Mouse (Mus musculus): ENCODE results near the gene Cdk14.

Gene Cdk14

GRCm38 (mm10) chr5:5320506-5321181 is 99.5 kb downstream of the Cdk14 start:
- DNase-seq (ENCODE audit: extremely low spot score, low read depth, low spot score) = no peak

GRCm38 (mm10) chr5:5319824-5320505 is 100.1 kb downstream of the Cdk14 start:
- no peak for DNase-seq (ENCODE audit: extremely low spot score, low read depth, low spot score)

GRCm38 (mm10) chr5:5314270-5314669 is 105.8 kb downstream of the Cdk14 start:
- no peak for DNase-seq (ENCODE audit: extremely low spot score, low read depth, low spot score)

GRCm38 (mm10) chr5:5313195-5313760 is 106.8 kb downstream of the Cdk14 start:
- no peak for DNase-seq (ENCODE audit: extremely low spot score, low read depth, low spot score)

- no peak for DNase-seq (ENCODE audit: extremely low spot score, low read depth, low spot score)
These were observed 114.8 kb downstream of the Cdk14 start for GRCm38 (mm10) chr5:5305286-5305685.

- no peak for DNase-seq (ENCODE audit: extremely low spot score, low read depth, low spot score)
These were observed 116.9 kb downstream of the Cdk14 start for GRCm38 (mm10) chr5:5303102-5303670.

GRCm38 (mm10) chr5:5301571-5302079 is 118.5 kb downstream of the Cdk14 start:
- DNase-seq (ENCODE audit: extremely low spot score, low read depth, low spot score) = no peak

GRCm38 (mm10) chr5:5300998-5301397 is 119.1 kb downstream of the Cdk14 start:
- no peak for DNase-seq (ENCODE audit: extremely low spot score, low read depth, low spot score)

- no peak for DNase-seq (ENCODE audit: extremely low spot score, low read depth, low spot score)
These were observed 119.8 kb downstream of the Cdk14 start for GRCm38 (mm10) chr5:5300290-5300689.

GRCm38 (mm10) chr5:5297222-5297621 is 122.9 kb downstream of the Cdk14 start:
- no peak for DNase-seq (ENCODE audit: extremely low spot score, low read depth, low spot score)

GRCm38 (mm10) chr5:5296773-5297172 is 123.3 kb downstream of the Cdk14 start:
- no peak for DNase-seq (ENCODE audit: extremely low spot score, low read depth, low spot score)

- no peak for DNase-seq (ENCODE audit: extremely low spot score, low read depth, low spot score)
These were observed 127.1 kb downstream of the Cdk14 start for GRCm38 (mm10) chr5:5292830-5293542.

GRCm38 (mm10) chr5:5291321-5291991 is 128.7 kb downstream of the Cdk14 start:
- DNase-seq (ENCODE audit: extremely low spot score, low read depth, low spot score) = no peak

- DNase-seq (ENCODE audit: extremely low spot score, low read depth, low spot score) = no peak
These were observed 129.4 kb downstream of the Cdk14 start for GRCm38 (mm10) chr5:5290714-5291113.

- no peak for DNase-seq (ENCODE audit: extremely low spot score, low read depth, low spot score)
These were observed 134.2 kb downstream of the Cdk14 start for GRCm38 (mm10) chr5:5285876-5286275.

GRCm38 (mm10) chr5:5284531-5284930 is 135.6 kb downstream of the Cdk14 start:
- no peak for DNase-seq (ENCODE audit: extremely low spot score, low read depth, low spot score)

- DNase-seq (ENCODE audit: extremely low spot score, low read depth, low spot score) = no peak
These were observed 136.2 kb downstream of the Cdk14 start for GRCm38 (mm10) chr5:5283756-5284430.

- DNase-seq (ENCODE audit: extremely low spot score, low read depth, low spot score) = no peak
These were observed 137.7 kb downstream of the Cdk14 start for GRCm38 (mm10) chr5:5282425-5282824.

GRCm38 (mm10) chr5:5275321-5275720 is 144.8 kb downstream of the Cdk14 start:
- DNase-seq (ENCODE audit: extremely low spot score, low read depth, low spot score) = no peak

GRCm38 (mm10) chr5:5274318-5274717 is 145.8 kb downstream of the Cdk14 start:
- no peak for DNase-seq (ENCODE audit: extremely low spot score, low read depth, low spot score)

All from hindlimb bud, embryonic 11.5 days (tissue).